ENCODE assay signal across 8 mouse cellular contexts in the genomic region with DNA sequence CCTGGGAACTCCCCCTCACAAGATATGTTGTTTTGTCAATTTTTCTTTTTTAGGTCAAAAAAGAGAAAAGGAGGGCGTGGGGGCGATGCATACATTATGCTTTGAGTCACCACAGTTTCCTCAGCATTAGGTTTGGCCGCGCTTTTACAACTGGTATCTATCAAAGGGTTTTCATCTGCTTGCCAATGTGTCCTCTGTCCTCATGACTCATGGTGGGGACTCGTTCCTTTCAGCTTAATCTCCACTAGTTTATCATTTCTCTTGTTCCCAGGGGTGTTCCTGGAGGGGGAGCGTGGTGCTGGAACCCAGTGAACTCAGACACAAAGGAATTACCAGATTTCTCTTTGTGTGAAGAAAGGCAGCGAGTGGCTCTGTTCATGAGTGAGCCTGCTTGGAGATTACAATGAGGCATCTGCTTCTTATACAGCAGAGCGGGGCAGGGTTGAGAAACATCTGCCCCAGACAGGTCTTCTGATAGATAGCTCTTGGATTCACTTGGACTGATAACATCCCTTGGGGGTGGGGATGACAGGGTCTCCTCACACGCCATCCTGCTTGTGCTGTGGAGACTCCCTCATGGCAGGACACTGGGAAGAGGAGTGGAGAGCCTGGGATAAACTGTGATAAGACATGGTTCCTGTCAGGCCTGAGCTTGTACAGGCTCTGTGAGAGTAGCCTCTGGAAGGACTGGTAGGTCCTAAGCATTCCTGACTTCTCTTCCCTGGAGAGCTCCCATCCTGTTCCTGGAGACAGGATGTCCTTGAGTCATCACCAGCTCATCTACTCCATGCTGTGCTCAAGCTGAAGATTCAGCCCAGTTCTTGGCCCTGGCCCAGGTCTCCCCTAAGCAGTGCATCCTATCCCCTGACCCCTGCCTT.
DNase-seq lines count a peak whose midpoint lies in the region.

No protein-coding gene starts in this region.

- peak; percentile 96 for DNase-seq in heart, adult 11 months
- no peak for DNase-seq in heart, postnatal 25 days (ENCODE audit: low spot score)
- DNase-seq in urinary bladder, postnatal 14 days (ENCODE audit: low spot score): peak; percentile 23
- no peak for DNase-seq in urinary bladder, adult 2 months (ENCODE audit: low spot score)
- peak; percentile 12 for DNase-seq in liver
- DNase-seq in yolk sac, embryonic 10.5 days (ENCODE audit: low spot score): peak; percentile 67
- DNase-seq in kidney, adult 11 months: no peak
- no peak for DNase-seq in cerebellum, adult 11 months

- intact Hi-C loops in heart, postnatal 25 days (cut with DNase I): no loop called here

Comparison
In these comparisons a context has a peak if more than half of its experiments do, and no peak if none do; other contexts are left out.
1. DNase-seq: peak in heart, adult 11 months (single experiment), urinary bladder, postnatal 14 days (single experiment), liver (single experiment) and yolk sac, embryonic 10.5 days (single experiment); none in heart, postnatal 25 days (single experiment), urinary bladder, adult 2 months (single experiment), kidney, adult 11 months (single experiment) and cerebellum, adult 11 months (single experiment).